23 mouse cellular contexts compared by ENCODE assay signal in the genomic region with DNA sequence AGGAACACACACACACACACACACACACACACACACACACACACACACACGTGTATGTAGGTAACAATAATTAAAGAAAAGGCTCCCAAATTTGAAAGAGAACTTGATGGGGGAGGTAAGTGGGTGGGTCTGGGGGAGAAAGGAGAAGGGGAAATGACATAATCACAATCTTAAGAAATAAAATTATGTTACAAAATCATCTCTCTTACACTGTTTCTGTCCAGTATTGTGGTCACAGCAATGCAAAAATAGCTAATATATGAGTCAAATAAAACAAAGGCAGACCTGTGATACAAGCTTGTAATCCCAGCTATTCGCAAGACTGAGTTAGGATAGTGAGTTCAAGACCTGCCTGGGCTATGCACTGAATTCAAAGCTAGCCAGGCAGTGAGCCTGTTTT.
A peak's percentile ranks its signal among the peaks of the same experiment; 100 is the strongest.
DNase-seq lines count a peak whose midpoint lies in the region; ATAC-seq and TF ChIP-seq lines count a peak whose summit lies in the region.
"Had no signal": no experiment of that assay in that cellular context is flagged by ENCODE, and none has a peak within 500 bp of the region (broad histone marks: within the 10 kb centered on the region; RNA-seq: fewer than 3 reads in every experiment).

No protein-coding gene starts in this region.

- no peaks in the 10 kb centered on the region for H3K36me3 ChIP-seq in midbrain, embryonic 14.5 days (ENCODE audit: control insufficient read depth, insufficient read depth, low read length)
- H3K36me3 ChIP-seq in forebrain, postnatal 0 days (ENCODE audit: insufficient read depth) = no peaks in the 10 kb centered on the region
- H3K36me3 ChIP-seq: embryonic facial prominence, embryonic 10.5 days; embryonic facial prominence, embryonic 12.5 days; G1E had no signal

- no peak for TF ChIP-seq CTCF in forebrain, postnatal 0 days (IDR thresholded peaks at IDR 0.05; ENCODE audit: low read depth)

- WGBS in midbrain, embryonic 14.5 days = 74% methylated on average over 2 of the region's 2 CpGs
- 87% methylated on average over 2 of the region's 2 CpGs for WGBS in forebrain, postnatal 0 days

- H3K27me3 ChIP-seq in midbrain, embryonic 14.5 days (ENCODE audit: control insufficient read depth, insufficient read depth, low read length) = no peaks in the 10 kb centered on the region
- no peaks in the 10 kb centered on the region for H3K27me3 ChIP-seq in forebrain, postnatal 0 days (ENCODE audit: insufficient read depth, low read length)
- H3K27me3 ChIP-seq: CH12.LX; embryonic facial prominence, embryonic 12.5 days had no signal

- H3K4me3 ChIP-seq in midbrain, embryonic 14.5 days (replicated peaks; ENCODE audit: low read depth, low read length) = no peak overlapping the region
- H3K4me3 ChIP-seq in forebrain, postnatal 0 days (ENCODE audit: low read depth, low read length) = no peak overlapping the region
- H3K4me3 ChIP-seq: embryonic facial prominence, embryonic 10.5 days; embryonic facial prominence, embryonic 12.5 days had no signal

- H3K4me1 ChIP-seq in midbrain, embryonic 14.5 days (ENCODE audit: control insufficient read depth, insufficient read depth, low read length) = peaks cover 23% of the 10 kb centered on the region; the same call in 1 of the 2 replicates
- peaks cover 2% of the 10 kb centered on the region; the same call in 1 of the 2 replicates for H3K4me1 ChIP-seq in forebrain, postnatal 0 days (ENCODE audit: insufficient read depth)

- no peak overlapping the region for H3K27ac ChIP-seq in midbrain, embryonic 14.5 days (replicated peaks; ENCODE audit: low read depth, low read length)
- no peak overlapping the region for H3K27ac ChIP-seq in forebrain, postnatal 0 days (ENCODE audit: low read depth, low read length)
- H3K27ac ChIP-seq: embryonic facial prominence, embryonic 10.5 days; embryonic facial prominence, embryonic 12.5 days had no signal

- H3K9ac ChIP-seq in midbrain, embryonic 14.5 days (replicated peaks; ENCODE audit: low read length) = no peak overlapping the region
- H3K9ac ChIP-seq in forebrain, postnatal 0 days = no peak overlapping the region
- H3K9ac ChIP-seq: embryonic facial prominence, embryonic 12.5 days had no signal

- no peaks in the 10 kb centered on the region for H3K9me3 ChIP-seq in midbrain, embryonic 14.5 days (ENCODE audit: control insufficient read depth, low read length)
- no peaks in the 10 kb centered on the region for H3K9me3 ChIP-seq in forebrain, postnatal 0 days (ENCODE audit: low read length)
- H3K9me3 ChIP-seq: embryonic facial prominence, embryonic 10.5 days; embryonic facial prominence, embryonic 12.5 days had no signal

- peak; percentile 74 for ATAC-seq in granulocyte monocyte progenitor cell, adult 5-6 weeks (replicated peaks; ENCODE audit: poor library complexity, severe bottlenecking)
- ATAC-seq in megakaryocyte progenitor cell, adult 5-6 weeks (replicated peaks; ENCODE audit: poor library complexity) = peak; percentile 60
- ATAC-seq in midbrain, embryonic 14.5 days (ENCODE audit: low FRiP score, low TSS enrichment) = no peak
- no peak for ATAC-seq in forebrain, postnatal 0 days
- ATAC-seq: activated CD4-positive, CD25-positive, alpha-beta regulatory T cell, adult 4 months; CD4-positive, CD25-positive, alpha-beta regulatory T cell, adult 4 months; forebrain, embryonic 14.5 days; forebrain, embryonic 16.5 days; Patski had no signal

- peak; percentile 16 for DNase-seq in 416B (ENCODE audit: low read depth)
- no peak for DNase-seq in midbrain, embryonic 14.5 days
- DNase-seq in forebrain, postnatal 0 days = no peak
- DNase-seq: adrenal gland, adult 8-10 months; adrenal gland, postnatal 14 days; adrenal gland, postnatal 36 days; B cell, adult 2 months; cerebellum, adult 11-12 months; cerebellum, adult 2 months; cerebellum, adult 9-10 months; cerebellum, postnatal 10 days; cerebellum, postnatal 25 days had no signal

- H3K4me2 ChIP-seq in midbrain, embryonic 14.5 days (ENCODE audit: low read length) = no peak overlapping the region
- H3K4me2 ChIP-seq in forebrain, postnatal 0 days (ENCODE audit: low read depth) = no peak overlapping the region
- H3K4me2 ChIP-seq: embryonic facial prominence, embryonic 12.5 days had no signal

Comparison
In these comparisons a context has a peak if more than half of its experiments do, and no peak if none do; other contexts are left out.
1. ATAC-seq: peak in granulocyte monocyte progenitor cell, adult 5-6 weeks (single experiment) and megakaryocyte progenitor cell, adult 5-6 weeks (single experiment); none in midbrain, embryonic 14.5 days (single experiment) and forebrain, postnatal 0 days (single experiment).